Mouse (Mus musculus): ENCODE results near the gene Ndufc1.
"Not testable (repeated sequence)": the region's sequence is repeated elsewhere in the genome, so short reads cannot be mapped to it uniquely, and the experiment has no call there.

Gene Ndufc1

DNA sequence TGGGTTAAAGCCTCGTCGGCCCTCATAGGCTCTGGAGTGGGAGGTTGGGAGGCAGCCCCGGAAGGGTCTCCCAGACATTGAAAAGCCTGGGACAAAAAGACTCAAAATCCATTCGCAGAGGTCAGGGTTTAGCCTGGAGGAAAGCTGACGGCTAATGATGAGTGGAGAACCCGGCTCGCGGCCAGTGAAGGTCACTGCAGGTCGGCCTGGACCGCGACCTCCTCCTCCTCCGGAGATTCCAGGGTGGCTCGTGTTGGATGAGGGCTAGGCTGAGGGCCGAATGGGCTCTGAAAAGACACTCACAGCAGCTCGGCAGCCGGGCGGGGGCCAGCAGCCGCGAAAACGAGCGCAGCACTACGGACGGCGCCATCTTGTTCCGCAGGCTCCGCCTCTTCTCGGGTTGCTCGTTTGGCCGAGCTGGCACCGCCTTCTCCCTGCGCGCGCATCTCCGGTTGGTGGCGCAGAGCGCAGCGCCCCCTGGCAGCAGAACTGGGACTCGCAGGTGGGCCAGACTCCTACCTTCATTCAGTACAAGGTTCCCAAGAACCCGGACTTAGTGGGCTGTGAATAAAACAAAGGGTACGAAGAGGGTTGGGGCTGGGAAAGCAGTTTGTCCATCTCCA, at the start of gene Ndufc1:
Gene Ndufc1, minus strand, starts transcription at position 428 of the 623 bp plus-strand sequence.
- peak; percentile 93 for DNase-seq (ENCODE audit: low spot score)

DNA sequence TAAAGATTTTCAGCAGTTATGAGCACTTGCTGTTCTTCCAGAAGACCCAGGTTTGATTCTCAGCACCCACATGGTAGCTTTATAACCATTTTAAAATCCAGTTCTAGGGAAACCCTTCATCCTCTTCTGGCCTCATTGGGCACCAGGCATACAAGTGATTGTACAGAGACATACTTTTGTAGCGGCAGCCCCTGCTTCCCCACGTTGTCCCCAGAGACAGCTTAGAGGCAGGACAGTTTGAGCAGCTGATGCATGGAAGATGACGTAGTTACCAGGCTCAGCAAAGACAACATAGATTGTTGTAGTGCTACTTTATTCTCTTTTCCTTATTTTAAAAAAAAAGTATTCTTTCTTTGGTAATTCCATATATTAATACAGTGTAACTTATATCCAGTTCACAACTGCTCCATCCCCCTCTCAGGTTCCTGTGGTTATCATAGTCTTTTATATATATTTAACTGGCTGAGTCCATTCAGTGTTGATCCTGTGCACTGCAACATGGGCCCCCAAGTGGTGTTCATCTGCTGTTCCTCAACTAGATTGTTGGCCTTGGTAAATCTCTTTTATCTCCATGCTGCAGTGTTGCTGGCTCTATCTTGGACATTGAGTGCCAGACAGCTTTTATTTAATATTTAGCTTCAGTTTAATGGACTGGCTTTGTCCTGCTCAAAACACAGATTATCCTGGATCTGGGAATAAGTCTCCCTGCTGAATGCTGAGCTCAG, 26.2 kb upstream of the Ndufc1 start:
- no peak for DNase-seq (ENCODE audit: low spot score)

GRCm38 (mm10) chr3:51434364-51434763, 25.6 kb upstream of the Ndufc1 start:
- DNase-seq (ENCODE audit: low spot score): not testable (repeated sequence)

GRCm38 (mm10) chr3:51425394-51425793, 16.6 kb upstream of the Ndufc1 start:
- DNase-seq (ENCODE audit: low spot score): no peak

DNA sequence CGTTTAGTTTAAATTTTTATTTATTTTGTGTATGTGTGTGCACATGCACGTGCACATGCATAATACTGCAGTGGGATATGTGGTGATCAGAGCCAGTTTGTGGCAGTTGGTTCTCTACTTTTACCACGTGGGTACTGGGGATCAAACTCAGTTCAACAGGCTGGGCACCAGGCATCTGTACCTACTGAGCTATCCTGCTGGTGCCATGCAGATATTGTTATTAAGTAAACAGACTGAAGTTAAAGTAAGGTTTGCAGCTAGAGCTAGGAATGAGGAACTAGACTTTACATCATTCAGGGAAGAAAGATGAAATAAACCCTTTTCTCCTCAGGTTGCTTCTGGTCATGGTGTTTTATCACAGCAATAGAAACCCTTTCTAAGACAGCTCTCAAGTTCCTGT, 13.1 kb upstream of the Ndufc1 start:
- DNase-seq (ENCODE audit: low spot score): no peak

- peak; percentile 30 for DNase-seq (ENCODE audit: low spot score)
Observed at GRCm38 (mm10) chr3:51417966-51418365, 9.2 kb upstream of the Ndufc1 start.

- DNase-seq (ENCODE audit: low spot score): peak; percentile 28
Observed at GRCm38 (mm10) chr3:51417485-51417884, 8.7 kb upstream of the Ndufc1 start.

GRCm38 (mm10) chr3:51417135-51417458, 8.3 kb upstream of the Ndufc1 start:
- DNase-seq (ENCODE audit: low spot score): no peak

DNA sequence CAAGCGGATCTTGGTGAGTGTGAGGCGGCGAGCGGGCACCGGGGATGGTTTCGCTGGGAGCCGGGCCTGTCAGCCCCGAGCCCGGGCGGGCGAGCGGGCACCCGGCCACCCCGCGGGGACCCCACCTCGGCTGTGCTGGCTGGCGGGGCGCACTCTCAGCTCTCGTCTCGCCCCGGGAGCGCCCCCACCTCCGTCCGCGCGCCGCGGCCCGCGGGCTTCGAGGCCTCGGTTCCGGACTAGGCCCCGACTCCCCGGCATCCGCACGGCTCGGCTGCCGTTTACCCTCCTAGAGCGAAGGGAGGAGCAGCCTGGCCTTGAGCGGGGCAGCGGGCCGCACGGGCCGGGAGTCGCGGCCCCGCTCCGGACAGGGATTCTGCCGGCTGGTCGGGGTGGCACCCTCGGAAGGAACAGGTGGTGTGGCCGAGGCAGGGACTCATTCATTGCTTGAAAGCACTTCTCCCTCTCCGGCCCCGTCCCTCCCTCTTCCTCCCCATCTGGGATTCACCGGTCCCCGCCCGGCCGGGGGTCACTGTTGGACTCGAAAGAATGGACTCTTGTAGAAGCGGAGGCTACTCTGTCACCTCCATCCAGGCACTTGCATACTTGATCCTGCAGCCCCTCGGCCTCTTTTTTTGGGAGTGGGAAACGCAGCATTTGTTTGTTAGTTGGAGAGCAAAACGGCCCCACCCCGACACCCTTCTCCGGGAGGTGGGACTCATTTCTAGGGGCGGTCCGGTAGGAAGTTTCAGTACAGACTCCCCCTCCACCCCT, 7.8 kb upstream of the Ndufc1 start:
- DNase-seq (ENCODE audit: low spot score): peak; percentile 54

- no peak for DNase-seq (ENCODE audit: low spot score)
Observed at GRCm38 (mm10) chr3:51416073-51416363, 7.2 kb upstream of the Ndufc1 start.

DNA sequence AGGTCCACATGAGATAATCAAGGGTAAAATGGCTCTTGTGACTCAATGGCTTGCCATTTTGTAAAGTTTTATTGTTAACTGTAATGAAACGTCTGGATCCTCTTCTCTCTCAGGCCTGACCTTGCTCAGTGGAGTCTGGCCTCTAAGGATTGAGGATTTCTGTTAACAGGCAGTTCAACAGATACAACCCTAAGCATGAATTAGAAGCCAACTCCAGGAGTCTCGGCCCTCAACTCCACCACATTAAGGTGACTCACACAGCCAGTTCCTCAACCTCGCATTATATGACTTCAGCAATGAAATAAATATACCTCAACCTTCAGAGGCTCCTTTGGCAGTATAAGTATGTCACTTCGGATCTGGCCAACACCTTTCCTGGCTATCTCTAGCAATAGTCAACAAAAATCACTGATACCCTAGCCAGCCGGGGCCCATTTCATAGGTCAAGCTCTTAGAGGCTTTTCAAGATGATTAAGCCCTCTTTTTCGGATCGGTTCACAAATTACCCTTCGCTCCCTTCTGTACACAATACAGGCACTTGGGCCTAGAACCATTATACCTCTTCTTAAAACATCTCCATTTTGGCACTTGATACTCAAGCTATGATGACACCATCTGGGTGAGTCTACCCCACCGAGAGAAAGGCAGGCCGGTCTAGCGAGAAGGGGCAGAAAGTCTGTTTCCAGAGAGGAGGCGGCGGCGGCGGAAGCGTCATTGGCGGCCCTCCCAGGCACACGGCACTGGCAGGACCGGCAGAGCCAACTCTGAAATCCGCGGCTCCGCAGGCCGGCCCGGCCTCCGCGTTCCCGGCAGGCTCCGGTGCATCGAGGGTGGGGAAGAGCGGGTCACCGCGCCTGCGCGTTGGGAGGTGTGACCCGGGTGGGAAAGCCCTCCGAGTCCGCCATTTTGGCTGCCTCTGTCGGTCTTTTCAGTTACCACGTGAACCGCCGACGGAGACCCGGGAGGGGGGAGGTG, 6.6 kb upstream of the Ndufc1 start, which contains the start of gene Naa15:
Gene Naa15, plus strand, starts transcription at position 51 of the 975 bp plus-strand sequence.
- DNase-seq (ENCODE audit: low spot score): peak; percentile 97

GRCm38 (mm10) chr3:51413276-51413675, 4.5 kb upstream of the Ndufc1 start:
- no peak for DNase-seq (ENCODE audit: low spot score)

- DNase-seq (ENCODE audit: low spot score): no peak
Observed at GRCm38 (mm10) chr3:51412457-51412856, 3.7 kb upstream of the Ndufc1 start.

DNA sequence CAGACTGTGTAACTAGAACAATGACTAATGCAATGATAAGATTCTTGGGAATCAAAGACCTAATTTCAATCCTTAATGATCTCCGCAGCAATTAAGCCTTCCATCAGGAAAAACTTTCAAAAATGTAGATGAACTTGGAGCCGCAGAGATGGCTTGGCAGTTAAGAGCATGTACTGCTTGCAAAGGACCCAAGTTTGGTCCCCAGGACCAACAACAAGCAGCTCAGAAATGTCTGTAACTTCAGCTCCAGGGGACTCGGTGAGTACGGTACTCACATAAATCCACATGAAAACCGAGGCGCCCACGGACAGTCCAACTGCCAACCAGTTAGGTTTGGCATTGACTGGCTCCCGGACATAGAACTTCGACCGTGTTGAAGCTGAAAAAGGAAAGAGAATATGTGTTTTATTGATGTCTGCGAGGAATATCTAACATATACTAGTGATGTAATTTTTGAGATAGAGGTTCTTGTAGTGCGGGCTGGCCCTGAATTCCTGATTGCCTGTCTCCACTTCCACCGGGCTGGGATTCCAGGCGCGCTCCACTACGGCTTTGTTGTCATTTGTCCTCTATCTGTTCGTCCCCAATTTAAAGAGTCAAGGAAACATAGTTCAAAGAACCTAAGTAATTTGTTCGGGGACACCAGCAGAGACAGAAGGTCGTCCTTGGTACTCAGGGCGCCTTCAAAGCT, 773 bp downstream of the Ndufc1 start:
- no peak for DNase-seq (ENCODE audit: low spot score)

GRCm38 (mm10) chr3:51402628-51403027, 6.2 kb downstream of the Ndufc1 start:
- no peak for DNase-seq (ENCODE audit: low spot score)

DNA sequence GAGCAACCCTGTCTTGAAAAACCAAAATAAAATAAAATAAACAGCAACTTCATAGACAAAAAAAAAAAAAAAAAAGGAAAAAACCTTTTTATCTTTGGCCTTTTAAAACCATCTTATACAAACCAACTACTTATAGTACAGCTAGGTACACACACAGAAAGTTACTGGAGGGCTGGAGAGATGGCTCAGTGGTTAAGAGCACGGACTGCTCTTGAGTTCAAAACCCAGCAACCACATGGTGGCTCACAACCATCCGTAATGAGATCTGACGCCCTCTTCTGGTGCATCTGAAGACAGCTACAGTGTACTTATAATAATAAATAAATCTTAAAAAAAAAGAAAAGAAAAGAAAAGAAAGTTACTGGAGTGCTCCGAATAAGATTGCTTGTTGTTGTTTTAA, 6.7 kb downstream of the Ndufc1 start:
- DNase-seq (ENCODE audit: low spot score): not testable (repeated sequence)

- no peak for DNase-seq (ENCODE audit: low spot score)
Observed at GRCm38 (mm10) chr3:51400682-51401081, 8.1 kb downstream of the Ndufc1 start.

DNA sequence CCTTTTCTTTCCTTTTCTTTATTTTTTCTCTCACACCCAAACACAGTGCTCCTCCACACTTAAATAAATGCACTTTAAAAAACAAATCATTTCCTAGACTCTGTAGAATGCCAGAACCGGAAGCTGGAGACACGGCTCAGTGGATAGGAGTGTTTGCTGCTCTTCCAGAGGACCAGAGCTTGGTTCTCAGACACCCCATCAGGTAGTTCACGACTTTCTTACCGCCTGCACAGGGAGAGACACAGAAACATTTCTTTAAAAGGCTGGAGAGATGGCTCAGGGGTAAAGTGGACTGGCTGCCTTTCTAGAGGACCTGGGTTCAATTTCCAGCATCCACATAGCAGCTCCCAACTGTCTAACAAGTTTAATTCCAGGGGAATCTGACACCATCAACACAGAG, 9.3 kb downstream of the Ndufc1 start:
- DNase-seq (ENCODE audit: low spot score): no peak

GRCm38 (mm10) chr3:51398667-51399066, 10.1 kb downstream of the Ndufc1 start:
- no peak for DNase-seq (ENCODE audit: low spot score)

GRCm38 (mm10) chr3:51397700-51398299, 11.0 kb downstream of the Ndufc1 start:
- no peak for DNase-seq (ENCODE audit: low spot score)

All from adipocyte (in vitro differentiated cells).